Mouse (Mus musculus) limb, embryonic 15.5 days (tissue): ENCODE results near the gene 1700056E22Rik. TPM values are rescaled to one million over a fixed set of nuclear protein-coding genes. Genes with fewer than 3 reads are reported as not detected.

Experiments used
- ATAC-seq: fragments of 200-750 bp; cut with Nextera tagmentation; 2 replicates; pipeline ENCODE4 v1.8.0; 2017; ENCODE audit warnings: low read depth, moderate TSS enrichment; ENCODE audit not compliant: insufficient number of reproducible peaks, low FRiP score, low TSS enrichment
- H3K27ac ChIP-seq: fragments of 300-500 bp; sonication (generic); 2 replicates; pipeline ENCODE4 v1.5.1; 2015; ENCODE audit warnings: moderate library complexity, mild to moderate bottlenecking, inconsistent platforms
- H3K27me3 ChIP-seq: fragments of 300-500 bp; sonication (generic); 2 replicates; pipeline ENCODE4 v1.6.1; 2015; ENCODE audit warnings: inconsistent platforms
- H3K36me3 ChIP-seq: fragments of 300-500 bp; sonication (generic); 2 replicates; pipeline ENCODE4 v1.6.1; 2015; ENCODE audit warnings: inconsistent platforms
- H3K4me1 ChIP-seq: fragments of 300-500 bp; sonication (generic); 2 replicates; pipeline ENCODE4 v1.6.1; 2015; ENCODE audit warnings: inconsistent platforms
- H3K4me2 ChIP-seq: fragments of 300-500 bp; sonication (generic); 2 replicates; pipeline ENCODE4 v1.6.1; 2015; ENCODE audit warnings: mild to moderate bottlenecking, inconsistent platforms
- H3K4me3 ChIP-seq: fragments of 300-500 bp; sonication (generic); 2 replicates; pipeline ENCODE4 v1.5.1; 2015; ENCODE audit warnings: mild to moderate bottlenecking, inconsistent platforms
- H3K9ac ChIP-seq: fragments of 300-500 bp; sonication (generic); 2 replicates; pipeline ENCODE4 v1.6.1; 2015; ENCODE audit warnings: inconsistent platforms
- H3K9me3 ChIP-seq: fragments of 300-500 bp; sonication (generic); 2 replicates; pipeline ENCODE4 v1.6.1; 2016; ENCODE audit warnings: inconsistent platforms
- WGBS: fragments of 180-500 bp; shearing (Covaris S2); methylation state at CpG from one replicate; pipeline ENCODE4 v1.1.7; 2015; 5-methylcytosine and 5-hydroxymethylcytosine counted together
- polyA plus RNA-seq: library from polyadenylated mRNA; unstranded; fragments of >200 nt; fragmentation: Nextera tagmentation; extraction: Ambion mirVana; gene quantifications from 2 replicates; pipeline ENCODE4 v1.2.1, GENCODE M21; 2015

The 1700056E22Rik gene
- polyA plus RNA-seq, 1 experiment from 2014 or later, result 1.2 TPM

DNA sequence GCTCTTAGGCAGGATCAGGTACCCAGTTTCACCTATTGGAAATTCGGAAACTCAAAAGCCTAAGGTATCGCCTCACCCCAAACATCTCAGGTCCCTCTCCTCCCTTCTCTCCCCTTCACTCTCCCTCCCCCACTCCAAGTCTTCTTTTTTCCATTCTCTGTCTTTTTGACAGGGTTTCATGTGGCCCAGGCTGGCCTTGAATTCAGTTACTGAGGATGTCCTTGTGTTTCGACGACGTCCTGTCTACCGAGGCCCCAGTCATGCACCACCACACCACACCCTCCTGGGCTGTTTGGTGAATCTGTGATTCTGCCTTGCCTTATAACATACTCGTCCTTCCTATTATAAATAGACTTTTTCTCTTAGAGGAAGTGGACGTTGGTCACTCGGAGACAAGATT, 13.7 kb upstream of the 1700056E22Rik start:
- H3K27me3 ChIP-seq, result no peaks in the 10 kb centered on the region
- H3K9ac ChIP-seq, result no peak overlapping the region
- H3K9me3 ChIP-seq, result no peaks in the 10 kb centered on the region
- H3K4me3 ChIP-seq, result no peak overlapping the region
- peaks cover 17% of the 10 kb centered on the region for H3K4me1 ChIP-seq
- H3K27ac ChIP-seq, result no peak overlapping the region
- no peak for ATAC-seq
- no peaks in the 10 kb centered on the region for H3K36me3 ChIP-seq
- no peak overlapping the region for H3K4me2 ChIP-seq
- WGBS, result 89% methylated on average over 9 of the region's 9 CpGs

DNA sequence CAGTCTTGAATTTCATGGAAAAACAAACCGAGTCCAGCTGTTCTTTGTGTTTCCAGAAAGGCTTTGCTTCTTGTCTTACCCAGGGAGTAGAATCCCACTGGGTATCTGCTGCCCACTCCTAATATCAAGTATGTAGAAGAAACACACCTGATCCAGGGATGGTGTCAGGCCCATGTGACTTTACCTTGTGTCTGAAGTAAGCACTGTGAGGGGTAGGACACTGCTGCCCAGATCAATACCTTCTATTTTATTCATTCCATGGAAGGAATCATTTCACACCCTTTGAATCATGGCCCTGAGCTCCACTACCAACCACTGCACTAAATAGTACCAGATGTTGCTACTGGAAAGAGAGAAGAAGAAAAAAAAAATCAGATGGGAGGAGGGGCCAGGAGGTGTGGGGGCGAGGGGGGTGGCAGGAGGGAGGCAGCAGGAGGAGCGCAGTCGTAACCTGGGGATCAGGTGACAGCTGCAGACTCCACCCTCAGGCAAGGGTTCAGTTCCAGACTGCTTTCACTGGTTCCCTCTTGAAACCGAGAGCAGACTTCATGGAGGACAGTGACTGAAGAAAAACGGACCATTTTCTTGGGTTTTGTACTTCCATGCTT, 12.1 kb upstream of the 1700056E22Rik start:
- H3K9me3 ChIP-seq, result no peaks in the 10 kb centered on the region
- H3K36me3 ChIP-seq, result no peaks in the 10 kb centered on the region
- H3K4me3 ChIP-seq, result no peak overlapping the region
- H3K4me1 ChIP-seq, result peaks cover 26% of the 10 kb centered on the region
- no peak for ATAC-seq
- no peaks in the 10 kb centered on the region for H3K27me3 ChIP-seq
- no peak overlapping the region for H3K9ac ChIP-seq
- WGBS, result 14% methylated on average over 6 of the region's 6 CpGs
- H3K4me2 ChIP-seq, result no peak overlapping the region
- H3K27ac ChIP-seq, result no peak overlapping the region

DNA sequence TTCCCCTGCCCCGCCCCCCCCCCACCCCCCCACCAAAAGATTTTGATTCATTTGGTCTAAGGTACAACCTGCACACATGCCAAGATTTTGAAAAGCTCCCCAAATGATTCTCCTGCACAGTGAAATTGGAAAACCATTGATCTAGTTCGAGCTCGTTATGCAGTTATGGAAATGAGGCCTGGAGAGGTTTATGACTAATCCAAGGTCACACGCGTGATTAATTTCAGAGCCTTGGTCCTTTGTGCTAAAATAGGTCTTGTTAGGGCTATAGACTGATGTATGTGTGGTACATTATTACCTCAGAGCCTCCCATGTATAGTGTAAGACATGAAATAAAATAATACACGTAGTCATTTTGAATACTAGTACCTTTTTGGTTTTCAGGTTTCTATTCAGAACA, 9.3 kb upstream of the 1700056E22Rik start:
- Histone ChIP-seq H3K4me1 (peaks cover 36% of the 10 kb centered on the region), H3K36me3 (0 out of 2 replicates have a peak, but pooled peaks cover 5% of the 10 kb centered on the region), H3K4me3 (no peak overlapping the region), H3K27ac (no peak overlapping the region), H3K9me3 (no peaks in the 10 kb centered on the region), H3K4me2 (no peak overlapping the region), H3K27me3 (no peaks in the 10 kb centered on the region), H3K9ac (no peak overlapping the region)
- ATAC-seq, result no peak
- 74% methylated on average over 6 of the region's 6 CpGs for WGBS

DNA sequence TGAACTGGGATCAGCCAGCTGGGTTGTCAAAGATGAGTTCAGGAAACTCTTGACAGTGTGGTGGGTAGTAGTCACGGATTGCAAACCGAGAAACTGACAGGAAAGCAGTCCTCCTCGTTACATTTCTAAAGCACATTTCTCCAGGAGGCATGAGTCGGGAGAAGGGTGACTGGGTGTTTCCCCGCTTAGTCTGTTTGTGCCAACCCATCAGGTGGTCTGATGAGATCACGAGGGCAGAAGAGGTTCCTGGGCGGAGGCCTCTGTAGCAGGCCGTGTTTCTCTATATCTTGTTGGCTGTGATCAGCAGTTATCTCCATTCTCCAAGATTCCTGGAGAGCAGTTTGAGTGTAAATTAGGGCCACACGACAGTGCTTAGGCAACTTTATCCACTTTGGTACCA, 8.6 kb upstream of the 1700056E22Rik start:
- peaks cover 36% of the 10 kb centered on the region for H3K4me1 ChIP-seq
- H3K4me2 ChIP-seq, result no peak overlapping the region
- no peaks in the 10 kb centered on the region for H3K9me3 ChIP-seq
- no peak overlapping the region for H3K27ac ChIP-seq
- H3K36me3 ChIP-seq, result 0 out of 2 replicates have a peak, but pooled peaks cover 5% of the 10 kb centered on the region
- no peak overlapping the region for H3K4me3 ChIP-seq
- no peaks in the 10 kb centered on the region for H3K27me3 ChIP-seq
- no peak overlapping the region for H3K9ac ChIP-seq
- WGBS, result 75% methylated on average over 9 of the region's 9 CpGs
- ATAC-seq, result no peak

DNA sequence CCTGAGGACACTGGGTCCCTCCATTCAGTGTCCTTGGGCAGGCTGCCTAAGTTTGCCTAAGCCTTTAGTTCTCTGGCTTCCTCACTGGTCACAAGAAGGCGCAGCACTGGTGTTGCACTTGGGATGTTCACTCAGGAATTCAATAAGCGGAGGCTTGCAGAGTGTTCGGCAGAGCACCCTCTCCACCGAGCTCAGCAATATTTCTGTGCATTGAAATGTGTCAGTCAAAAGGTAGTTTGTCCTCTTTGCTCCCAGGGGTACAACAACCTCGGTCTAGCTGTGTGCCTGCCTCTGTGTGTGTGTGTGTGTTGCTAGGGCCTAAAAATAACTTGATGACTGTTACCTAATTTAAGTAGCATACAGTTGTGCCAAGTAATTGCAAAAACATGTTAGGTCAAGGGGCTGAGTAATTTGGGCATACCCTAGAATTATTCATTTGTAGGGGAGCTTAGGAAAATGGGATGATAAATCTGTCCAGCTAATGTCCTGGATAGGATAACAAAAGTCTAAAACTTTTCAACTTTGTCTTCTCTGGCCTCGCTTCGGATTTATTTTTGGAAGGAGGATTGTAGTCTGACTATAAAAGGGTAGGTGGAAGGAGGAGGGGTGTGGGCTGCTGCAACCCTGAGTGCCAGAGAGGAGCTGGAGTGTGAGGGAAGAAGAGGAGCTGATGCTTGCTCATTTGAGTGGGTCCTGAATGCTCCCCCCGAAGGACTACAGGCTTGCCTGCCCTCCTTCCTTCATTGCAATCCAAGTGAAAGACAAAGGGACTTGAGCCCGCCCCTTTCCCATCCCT, 7.9 kb upstream of the 1700056E22Rik start:
- no peak overlapping the region for H3K9ac ChIP-seq
- H3K4me2 ChIP-seq, result peak overlapping the region; percentile 22; the same call in 1 of the 2 replicates
- H3K27me3 ChIP-seq, result no peaks in the 10 kb centered on the region
- peaks cover 36% of the 10 kb centered on the region for H3K4me1 ChIP-seq
- 51% methylated on average over 9 of the region's 9 CpGs for WGBS
- peak overlapping the region; percentile 44 for H3K27ac ChIP-seq
- H3K4me3 ChIP-seq, result no peak overlapping the region
- no peak for ATAC-seq
- H3K9me3 ChIP-seq, result no peaks in the 10 kb centered on the region
- H3K36me3 ChIP-seq, result 0 out of 2 replicates have a peak, but pooled peaks cover 5% of the 10 kb centered on the region

DNA sequence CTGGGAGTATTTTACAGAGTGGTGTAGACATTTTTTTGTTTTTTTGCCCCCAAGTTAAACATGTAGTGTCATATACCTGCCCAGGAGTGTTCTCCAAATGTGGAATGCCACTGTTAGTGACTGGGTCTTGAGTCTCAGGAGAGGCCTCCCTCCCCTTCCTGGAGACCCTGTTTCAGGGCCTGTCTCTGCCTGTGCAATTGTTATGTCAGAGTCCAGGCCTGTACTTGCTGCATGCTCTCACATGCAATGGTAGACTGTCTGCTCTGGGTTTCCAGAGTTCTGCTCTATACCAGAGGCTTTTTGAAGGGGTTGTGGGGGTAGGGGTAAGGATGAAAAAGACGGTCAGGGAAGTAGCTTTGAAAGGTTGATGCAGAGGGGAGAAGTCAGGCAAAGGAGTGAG, 6.8 kb upstream of the 1700056E22Rik start:
- Histone ChIP-seq H3K9ac (no peak overlapping the region), H3K27me3 (no peaks in the 10 kb centered on the region), H3K4me3 (no peak overlapping the region), H3K9me3 (no peaks in the 10 kb centered on the region), H3K4me2 (no peak overlapping the region), H3K36me3 (0 out of 2 replicates have a peak, but pooled peaks cover 8% of the 10 kb centered on the region), H3K4me1 (peaks cover 37% of the 10 kb centered on the region), H3K27ac (no peak overlapping the region)
- ATAC-seq, result no peak
- 53% methylated on average over 1 of the region's 1 CpGs for WGBS

DNA sequence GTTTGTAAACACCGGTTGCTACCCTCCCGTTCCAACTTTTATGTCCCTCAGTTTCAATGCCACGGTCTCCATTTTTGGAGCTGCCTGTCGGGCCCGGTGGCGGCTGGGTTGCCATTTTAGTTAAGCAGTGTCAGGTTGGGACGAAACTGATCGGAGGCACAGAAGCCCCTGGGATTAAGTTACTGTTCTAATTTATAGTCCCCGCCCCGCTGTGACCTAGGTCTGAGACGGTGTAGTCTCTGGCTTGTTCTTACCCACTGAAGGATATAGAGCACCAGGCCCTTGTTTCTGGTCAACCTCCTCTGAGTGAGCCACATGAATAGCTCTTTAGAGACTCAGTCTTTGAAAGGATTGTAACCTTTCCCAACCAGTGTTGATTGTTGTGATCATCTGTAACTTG, 6.1 kb upstream of the 1700056E22Rik start:
- peaks cover 35% of the 10 kb centered on the region for H3K4me1 ChIP-seq
- no peak overlapping the region for H3K9ac ChIP-seq
- H3K36me3 ChIP-seq, result 0 out of 2 replicates have a peak, but pooled peaks cover 8% of the 10 kb centered on the region
- no peak overlapping the region for H3K4me2 ChIP-seq
- ATAC-seq, result no peak
- no peak overlapping the region for H3K27ac ChIP-seq
- H3K27me3 ChIP-seq, result no peaks in the 10 kb centered on the region
- no peak overlapping the region; the same call in 1 of the 2 replicates for H3K4me3 ChIP-seq
- 72% methylated on average over 11 of the region's 11 CpGs for WGBS
- no peaks in the 10 kb centered on the region for H3K9me3 ChIP-seq

DNA sequence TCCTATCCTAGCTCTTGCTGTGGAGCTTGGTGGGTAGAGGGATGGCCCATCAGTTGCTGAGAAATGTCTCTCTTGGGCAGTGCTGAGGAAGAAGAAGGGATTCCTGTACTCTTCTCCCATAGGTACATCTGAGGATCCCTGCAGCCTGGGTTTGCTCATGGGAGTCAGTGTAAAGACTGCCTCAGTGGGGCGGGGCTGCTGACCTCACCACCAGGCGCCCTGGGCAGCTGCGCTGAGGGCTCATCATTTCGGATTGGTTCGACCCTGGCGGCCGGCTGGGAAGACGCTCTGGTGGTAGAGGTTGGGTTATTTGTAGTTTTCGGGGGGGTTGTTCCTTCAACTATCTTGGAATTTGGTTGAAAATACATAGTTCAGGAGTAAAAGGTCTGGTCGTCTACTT, 5.2 kb upstream of the 1700056E22Rik start:
- 92% methylated on average over 10 of the region's 10 CpGs for WGBS
- no peak overlapping the region for H3K9ac ChIP-seq
- H3K4me3 ChIP-seq, result no peak overlapping the region
- no peaks in the 10 kb centered on the region for H3K27me3 ChIP-seq
- no peaks in the 10 kb centered on the region for H3K9me3 ChIP-seq
- ATAC-seq, result no peak
- no peak overlapping the region for H3K4me2 ChIP-seq
- H3K27ac ChIP-seq, result no peak overlapping the region
- H3K36me3 ChIP-seq, result 0 out of 2 replicates have a peak, but pooled peaks cover 8% of the 10 kb centered on the region
- peaks cover 35% of the 10 kb centered on the region for H3K4me1 ChIP-seq

DNA sequence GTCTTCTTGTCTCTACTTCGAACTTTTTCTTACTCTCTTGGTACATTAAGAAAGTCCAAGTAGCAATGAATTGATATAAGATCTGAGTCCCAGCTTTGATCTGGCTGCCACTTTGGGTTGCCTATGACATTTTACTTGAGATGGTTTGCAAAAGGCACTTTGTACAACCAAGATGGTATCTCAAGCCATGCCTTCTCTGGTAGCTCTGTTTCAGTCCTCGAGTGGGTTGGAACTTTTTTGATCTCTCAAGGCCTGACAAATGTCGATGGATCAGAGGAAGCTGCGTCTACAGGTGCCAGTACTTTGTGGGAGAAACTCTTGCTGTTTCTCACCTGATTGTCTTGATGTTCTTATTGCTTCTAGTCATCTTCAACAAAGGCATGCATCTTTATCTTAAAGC, 3.7 kb upstream of the 1700056E22Rik start:
- WGBS, result 76% methylated on average over 4 of the region's 4 CpGs
- Histone ChIP-seq H3K9me3 (no peaks in the 10 kb centered on the region), H3K9ac (no peak overlapping the region), H3K4me1 (peaks cover 39% of the 10 kb centered on the region), H3K36me3 (0 out of 2 replicates have a peak, but pooled peaks cover 8% of the 10 kb centered on the region), H3K4me2 (no peak overlapping the region), H3K4me3 (no peak overlapping the region), H3K27me3 (no peaks in the 10 kb centered on the region), H3K27ac (no peak overlapping the region)
- no peak for ATAC-seq

DNA sequence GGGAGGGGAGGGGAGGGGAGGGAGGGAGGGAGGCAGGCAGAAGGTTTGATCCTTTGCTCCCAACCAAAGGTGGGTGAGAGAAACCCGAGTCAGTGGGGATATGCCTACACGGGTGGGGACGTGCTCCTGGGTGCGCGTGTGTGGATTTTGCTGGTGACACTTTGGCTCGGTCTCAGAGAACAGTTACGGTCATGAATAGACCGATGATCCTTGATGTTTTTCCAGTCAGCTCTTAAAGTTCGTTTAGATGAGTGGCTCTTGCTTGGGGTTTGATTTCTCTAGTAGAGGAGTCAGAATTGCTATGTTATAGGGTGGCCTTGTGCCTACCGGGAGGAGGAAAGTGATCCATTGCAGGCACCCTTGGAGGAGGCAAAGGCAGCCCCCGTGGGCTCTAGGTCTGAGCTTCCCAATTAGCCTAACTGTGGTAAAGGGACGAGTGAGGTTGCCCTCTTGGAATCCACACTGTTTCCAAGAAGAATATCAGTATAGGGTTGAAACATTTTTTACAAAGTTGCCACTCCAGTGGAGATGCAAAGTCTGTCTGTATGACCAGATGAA, 1.3 kb upstream of the 1700056E22Rik start:
- no peaks in the 10 kb centered on the region for H3K27me3 ChIP-seq
- no peaks in the 10 kb centered on the region for H3K9me3 ChIP-seq
- 0 out of 2 replicates have a peak, but pooled peaks cover 8% of the 10 kb centered on the region for H3K36me3 ChIP-seq
- no peak overlapping the region for H3K27ac ChIP-seq
- ATAC-seq, result no peak
- 6% methylated on average over 12 of the region's 12 CpGs for WGBS
- peak overlapping the region; percentile 61 for H3K4me3 ChIP-seq
- H3K9ac ChIP-seq, result 0 out of 2 replicates have a peak overlapping the region, but pooled peaks have one; percentile 11
- peak overlapping the region; percentile 77 for H3K4me2 ChIP-seq
- peaks cover 25% of the 10 kb centered on the region for H3K4me1 ChIP-seq

DNA sequence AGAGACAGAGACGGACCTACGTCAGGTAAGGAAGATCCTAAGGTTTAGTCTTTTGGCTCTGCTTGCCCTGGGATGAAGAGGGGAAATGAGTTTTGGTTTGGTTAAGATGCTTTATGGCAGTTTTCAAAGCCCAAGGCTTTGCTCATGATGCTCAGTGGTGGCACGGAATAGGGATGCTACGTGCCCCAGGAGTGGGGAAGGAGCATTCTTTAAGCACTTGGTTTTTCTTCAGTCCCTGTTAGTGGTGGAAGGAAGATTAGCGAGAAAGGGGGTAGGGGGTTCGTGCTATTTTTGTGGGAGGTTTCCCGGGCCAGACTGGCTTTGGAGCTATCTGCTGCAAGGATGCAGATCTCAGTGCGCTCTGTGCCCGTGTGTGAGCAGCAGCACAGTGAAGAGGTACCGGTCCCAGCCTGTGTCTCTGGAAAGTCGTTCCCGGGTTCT, 660 bp upstream of the 1700056E22Rik start:
- peak overlapping the region; percentile 39 for H3K9ac ChIP-seq
- H3K4me3 ChIP-seq, result peak overlapping the region; percentile 61
- WGBS, result under 1% methylated on average over 12 of the region's 12 CpGs
- 0 out of 2 replicates have a peak, but pooled peaks cover 8% of the 10 kb centered on the region for H3K36me3 ChIP-seq
- H3K4me2 ChIP-seq, result peak overlapping the region; percentile 77
- H3K4me1 ChIP-seq, result peaks cover 21% of the 10 kb centered on the region
- H3K9me3 ChIP-seq, result no peaks in the 10 kb centered on the region
- H3K27ac ChIP-seq, result peak overlapping the region; percentile 75
- no peaks in the 10 kb centered on the region for H3K27me3 ChIP-seq
- ATAC-seq, result no peak
